Mouse (Mus musculus): ENCODE results near the gene Ptbp3. TPM values are rescaled to one million over a fixed set of nuclear protein-coding genes. Genes with fewer than 3 reads are reported as not detected.

Ptbp3 gene
- polyA plus RNA-seq, 1 experiment from 2014 or later: 25.6 TPM

- Histone ChIP-seq H3K4me1 (replicated peaks; ENCODE audit: control insufficient read depth, insufficient read depth, low read length) (no peaks in the 10 kb centered on the region), H3K27ac (no peak overlapping the region), H3K9me3 (ENCODE audit: control insufficient read depth, low read length) (no peaks in the 10 kb centered on the region), H3K4me3 (replicated peaks; ENCODE audit: low read length) (no peak overlapping the region), H3K9ac (no peak overlapping the region), H3K4me2 (replicated peaks) (no peak overlapping the region), H3K27me3 (ENCODE audit: control insufficient read depth, insufficient read depth, low read length) (no peaks in the 10 kb centered on the region), H3K36me3 (replicated peaks; ENCODE audit: control insufficient read depth, insufficient read depth) (no peaks in the 10 kb centered on the region)
- ATAC-seq (ENCODE audit: low FRiP score) (no peak), DNase-seq (ENCODE audit: low spot score) (no peak)
- 86% methylated on average over 2 of the region's 2 CpGs for WGBS
Observed at GRCm38 (mm10) chr4:59465449-59465848, 83.7 kb downstream of the Ptbp3 start.

GRCm38 (mm10) chr4:59464661-59465060 lies 84.5 kb downstream of the Ptbp3 start:
- H3K9ac ChIP-seq: no peak overlapping the region
- WGBS: 83% methylated on average over 6 of the region's 6 CpGs
- no peaks in the 10 kb centered on the region for H3K9me3 ChIP-seq (ENCODE audit: control insufficient read depth, low read length)
- no peaks in the 10 kb centered on the region for H3K4me1 ChIP-seq (replicated peaks; ENCODE audit: control insufficient read depth, insufficient read depth, low read length)
- no peak overlapping the region for H3K27ac ChIP-seq
- no peak overlapping the region for H3K4me3 ChIP-seq (replicated peaks; ENCODE audit: low read length)
- ATAC-seq (ENCODE audit: low FRiP score) (no peak), DNase-seq (ENCODE audit: low spot score) (no peak)
- no peak overlapping the region for H3K4me2 ChIP-seq (replicated peaks)
- no peaks in the 10 kb centered on the region for H3K36me3 ChIP-seq (replicated peaks; ENCODE audit: control insufficient read depth, insufficient read depth)
- no peaks in the 10 kb centered on the region for H3K27me3 ChIP-seq (ENCODE audit: control insufficient read depth, insufficient read depth, low read length)

- Histone ChIP-seq H3K9ac (no peak overlapping the region), H3K9me3 (ENCODE audit: control insufficient read depth, low read length) (no peaks in the 10 kb centered on the region), H3K4me2 (replicated peaks) (no peak overlapping the region), H3K36me3 (replicated peaks; ENCODE audit: control insufficient read depth, insufficient read depth) (no peaks in the 10 kb centered on the region), H3K27me3 (ENCODE audit: control insufficient read depth, insufficient read depth, low read length) (no peaks in the 10 kb centered on the region), H3K27ac (no peak overlapping the region), H3K4me3 (replicated peaks; ENCODE audit: low read length) (no peak overlapping the region), H3K4me1 (replicated peaks; ENCODE audit: control insufficient read depth, insufficient read depth, low read length) (no peaks in the 10 kb centered on the region)
- no peak for ATAC-seq (ENCODE audit: low FRiP score)
- no peak for DNase-seq (ENCODE audit: low spot score)
- 81% methylated on average over 6 of the region's 6 CpGs for WGBS
Observed at GRCm38 (mm10) chr4:59462494-59462893, 86.7 kb downstream of the Ptbp3 start.

- DNase-seq (ENCODE audit: low spot score) (no peak), ATAC-seq (ENCODE audit: low FRiP score) (no peak)
- Histone ChIP-seq H3K4me1 (replicated peaks; ENCODE audit: control insufficient read depth, insufficient read depth, low read length) (no peaks in the 10 kb centered on the region), H3K9me3 (ENCODE audit: control insufficient read depth, low read length) (no peaks in the 10 kb centered on the region), H3K4me2 (replicated peaks) (no peak overlapping the region), H3K36me3 (replicated peaks; ENCODE audit: control insufficient read depth, insufficient read depth) (no peaks in the 10 kb centered on the region), H3K9ac (no peak overlapping the region), H3K4me3 (replicated peaks; ENCODE audit: low read length) (no peak overlapping the region), H3K27me3 (ENCODE audit: control insufficient read depth, insufficient read depth, low read length) (no peaks in the 10 kb centered on the region), H3K27ac (no peak overlapping the region)
- 87% methylated on average over 11 of the region's 11 CpGs for WGBS
Observed at GRCm38 (mm10) chr4:59461116-59461727, 87.9 kb downstream of the Ptbp3 start.

- DNase-seq (ENCODE audit: low spot score): no peak
- Histone ChIP-seq H3K4me3 (replicated peaks; ENCODE audit: low read length) (no peak overlapping the region), H3K4me2 (replicated peaks) (no peak overlapping the region), H3K4me1 (replicated peaks; ENCODE audit: control insufficient read depth, insufficient read depth, low read length) (no peaks in the 10 kb centered on the region), H3K9me3 (ENCODE audit: control insufficient read depth, low read length) (no peaks in the 10 kb centered on the region), H3K9ac (no peak overlapping the region), H3K27me3 (ENCODE audit: control insufficient read depth, insufficient read depth, low read length) (no peaks in the 10 kb centered on the region), H3K27ac (no peak overlapping the region), H3K36me3 (replicated peaks; ENCODE audit: control insufficient read depth, insufficient read depth) (no peaks in the 10 kb centered on the region)
- WGBS: 84% methylated on average over 13 of the region's 13 CpGs
- ATAC-seq (ENCODE audit: low FRiP score): no peak
Observed at GRCm38 (mm10) chr4:59459216-59459955, 89.8 kb downstream of the Ptbp3 start.

- Histone ChIP-seq H3K27me3 (ENCODE audit: control insufficient read depth, insufficient read depth, low read length) (no peaks in the 10 kb centered on the region), H3K4me2 (replicated peaks) (no peak overlapping the region), H3K9ac (no peak overlapping the region), H3K4me1 (replicated peaks; ENCODE audit: control insufficient read depth, insufficient read depth, low read length) (no peaks in the 10 kb centered on the region), H3K36me3 (replicated peaks; ENCODE audit: control insufficient read depth, insufficient read depth) (no peaks in the 10 kb centered on the region), H3K4me3 (replicated peaks; ENCODE audit: low read length) (no peak overlapping the region), H3K27ac (no peak overlapping the region), H3K9me3 (ENCODE audit: control insufficient read depth, low read length) (no peaks in the 10 kb centered on the region)
- 46% methylated on average over 9 of the region's 9 CpGs for WGBS
- DNase-seq (ENCODE audit: low spot score) (peak; percentile 33), ATAC-seq (ENCODE audit: low FRiP score) (no peak)
Observed at GRCm38 (mm10) chr4:59457941-59458340, 91.2 kb downstream of the Ptbp3 start.

GRCm38 (mm10) chr4:59457091-59457490 lies 92.1 kb downstream of the Ptbp3 start:
- Histone ChIP-seq H3K9me3 (ENCODE audit: control insufficient read depth, low read length) (no peaks in the 10 kb centered on the region), H3K36me3 (replicated peaks; ENCODE audit: control insufficient read depth, insufficient read depth) (no peaks in the 10 kb centered on the region), H3K9ac (no peak overlapping the region), H3K4me1 (replicated peaks; ENCODE audit: control insufficient read depth, insufficient read depth, low read length) (no peaks in the 10 kb centered on the region), H3K4me2 (replicated peaks) (no peak overlapping the region), H3K27ac (no peak overlapping the region), H3K4me3 (replicated peaks; ENCODE audit: low read length) (no peak overlapping the region), H3K27me3 (ENCODE audit: control insufficient read depth, insufficient read depth, low read length) (no peaks in the 10 kb centered on the region)
- WGBS: 91% methylated on average over 5 of the region's 5 CpGs
- ATAC-seq (ENCODE audit: low FRiP score) (no peak), DNase-seq (ENCODE audit: low spot score) (no peak)

- Histone ChIP-seq H3K36me3 (replicated peaks; ENCODE audit: control insufficient read depth, insufficient read depth) (no peaks in the 10 kb centered on the region), H3K27me3 (ENCODE audit: control insufficient read depth, insufficient read depth, low read length) (no peaks in the 10 kb centered on the region), H3K4me3 (replicated peaks; ENCODE audit: low read length) (no peak overlapping the region), H3K9ac (no peak overlapping the region), H3K27ac (no peak overlapping the region), H3K9me3 (ENCODE audit: control insufficient read depth, low read length) (no peaks in the 10 kb centered on the region), H3K4me1 (replicated peaks; ENCODE audit: control insufficient read depth, insufficient read depth, low read length) (no peaks in the 10 kb centered on the region), H3K4me2 (replicated peaks) (no peak overlapping the region)
- no peak for DNase-seq (ENCODE audit: low spot score)
- ATAC-seq (ENCODE audit: low FRiP score): no peak
- 86% methylated on average over 2 of the region's 2 CpGs for WGBS
Observed at GRCm38 (mm10) chr4:59455465-59455864, 93.7 kb downstream of the Ptbp3 start.

GRCm38 (mm10) chr4:59454046-59454445 lies 95.1 kb downstream of the Ptbp3 start:
- ATAC-seq (ENCODE audit: low FRiP score) (no peak), DNase-seq (ENCODE audit: low spot score) (no peak)
- Histone ChIP-seq H3K36me3 (replicated peaks; ENCODE audit: control insufficient read depth, insufficient read depth) (no peaks in the 10 kb centered on the region), H3K27me3 (ENCODE audit: control insufficient read depth, insufficient read depth, low read length) (no peaks in the 10 kb centered on the region), H3K4me2 (replicated peaks) (no peak overlapping the region), H3K27ac (no peak overlapping the region), H3K4me1 (replicated peaks; ENCODE audit: control insufficient read depth, insufficient read depth, low read length) (no peaks in the 10 kb centered on the region), H3K9me3 (ENCODE audit: control insufficient read depth, low read length) (no peaks in the 10 kb centered on the region), H3K4me3 (replicated peaks; ENCODE audit: low read length) (no peak overlapping the region), H3K9ac (no peak overlapping the region)
- WGBS: 79% methylated on average over 3 of the region's 3 CpGs

All from hindbrain, embryonic 14.5 days (tissue).